Mouse (Mus musculus) brain, embryonic 14.5 days (tissue): ENCODE data around the gene C1rl.

Experiments used
- CTCF ChIP-seq: fragments of 200-500 bp; IDR thresholded peaks from 2 replicates; pipeline ENCODE4 v1.5.1; 2012; ENCODE audit warnings: inconsistent platforms, mild to moderate bottlenecking, moderate library complexity, borderline replicate concordance; ENCODE audit not compliant: insufficient read depth, insufficient read length; ENCODE audit errors: extremely low read depth
- POLR2A ChIP-seq: fragments of 200-500 bp; IDR thresholded peaks from 2 replicates; pipeline ENCODE4 v1.6.1; 2012; ENCODE audit warnings: mild to moderate bottlenecking, inconsistent platforms, borderline replicate concordance; ENCODE audit not compliant: poor library complexity, insufficient read depth, insufficient read length, severe bottlenecking; ENCODE audit errors: extremely low read depth

GRCm38 (mm10) chr6:124463881-124464291 is 29.0 kb upstream of the C1rl start:
- TF ChIP-seq CTCF = no peak
- no peak for TF ChIP-seq POLR2A
